Mouse (Mus musculus) embryonic facial prominence, embryonic 12.5 days (tissue): Measurements from ENCODE around the gene Coq7. TPM values are rescaled to one million over a fixed set of nuclear protein-coding genes. Genes with fewer than 3 reads are reported as not detected.

Experiments
- ATAC-seq: fragments of 200-750 bp; cut with Nextera tagmentation; 2 replicates; pipeline ENCODE4 v1.8.0; 2017; ENCODE audit not compliant: insufficient number of reproducible peaks, insufficient read depth, low FRiP score, low TSS enrichment
- H3K27ac ChIP-seq: fragments of 300-500 bp; sonication (generic); 2 replicates; pipeline ENCODE4 v1.5.1; 2016; ENCODE audit warnings: mild to moderate bottlenecking
- H3K27me3 ChIP-seq: fragments of 300-500 bp; sonication (generic); 2 replicates; pipeline ENCODE4 v1.6.1; 2016; ENCODE audit warnings: mild to moderate bottlenecking, moderate library complexity
- H3K36me3 ChIP-seq: fragments of 300-500 bp; sonication (generic); 2 replicates; pipeline ENCODE4 v1.6.1; 2016; ENCODE audit warnings: mild to moderate bottlenecking
- H3K4me1 ChIP-seq: fragments of 300-500 bp; sonication (generic); 2 replicates; pipeline ENCODE4 v1.6.1; 2016
- H3K4me2 ChIP-seq: fragments of 300-500 bp; sonication (generic); replicated peaks from 2 replicates; pipeline ENCODE4 v1.6.1; 2016; ENCODE audit warnings: mild to moderate bottlenecking, moderate library complexity
- H3K4me3 ChIP-seq: fragments of 300-500 bp; sonication (generic); 2 replicates; pipeline ENCODE4 v1.5.1; 2016; ENCODE audit warnings: mild to moderate bottlenecking
- H3K9ac ChIP-seq: fragments of 300-500 bp; sonication (generic); 2 replicates; pipeline ENCODE4 v1.6.1; 2016; ENCODE audit warnings: mild to moderate bottlenecking, moderate library complexity
- H3K9me3 ChIP-seq: fragments of 300-500 bp; sonication (generic); 2 replicates; pipeline ENCODE4 v1.6.1; 2016; ENCODE audit warnings: mild to moderate bottlenecking, moderate library complexity
- WGBS: fragments of 180-500 bp; shearing (Covaris S2); methylation state at CpG from one replicate; pipeline ENCODE4 v1.1.7; 2016; 5-methylcytosine and 5-hydroxymethylcytosine counted together
- polyA plus RNA-seq: library from polyadenylated mRNA; unstranded; fragments of >200 nt; fragmentation: Nextera tagmentation; extraction: Ambion mirVana; gene quantifications from 2 replicates; pipeline ENCODE4 v1.2.1, GENCODE M21; 2016

Gene Coq7
- polyA plus RNA-seq, 1 experiment from 2014 or later: 87.2 TPM

- H3K9me3 ChIP-seq: no peaks in the 10 kb centered on the region
- peak overlapping the region; percentile 68 for H3K9ac ChIP-seq
- peak overlapping the region; percentile 95 for H3K27ac ChIP-seq
- H3K4me3 ChIP-seq: peak overlapping the region; percentile 69
- WGBS: under 1% methylated on average over 36 of the region's 36 CpGs
- H3K4me2 ChIP-seq: peak overlapping the region; percentile 66
- no peaks in the 10 kb centered on the region for H3K27me3 ChIP-seq
- ATAC-seq: peak; percentile 84
- H3K36me3 ChIP-seq: 0 out of 2 replicates have a peak, but pooled peaks cover 3% of the 10 kb centered on the region
- H3K4me1 ChIP-seq: 0 out of 2 replicates have a peak, but pooled peaks cover 3% of the 10 kb centered on the region
These were observed 508 bp downstream of the Coq7 start for GRCm38 (mm10) chr7:118532519-118533177.

GRCm38 (mm10) chr7:118526967-118527366, 6.2 kb downstream of the Coq7 start:
- Histone ChIP-seq H3K4me1 (no peaks in the 10 kb centered on the region), H3K27me3 (no peaks in the 10 kb centered on the region), H3K4me3 (no peak overlapping the region), H3K9ac (no peak overlapping the region), H3K9me3 (no peaks in the 10 kb centered on the region), H3K4me2 (no peak overlapping the region), H3K27ac (no peak overlapping the region), H3K36me3 (peaks cover 24% of the 10 kb centered on the region)
- no peak for ATAC-seq
- WGBS: 83% methylated on average over 4 of the region's 4 CpGs

GRCm38 (mm10) chr7:118522077-118522476, 11.1 kb downstream of the Coq7 start:
- ATAC-seq: no peak
- WGBS: 82% methylated on average over 5 of the region's 5 CpGs
- no peak overlapping the region for H3K4me3 ChIP-seq

GRCm38 (mm10) chr7:118519661-118520060, 13.5 kb downstream of the Coq7 start:
- no peak overlapping the region for H3K9ac ChIP-seq
- H3K9me3 ChIP-seq: no peaks in the 10 kb centered on the region
- H3K27ac ChIP-seq: no peak overlapping the region
- peaks cover 6% of the 10 kb centered on the region for H3K36me3 ChIP-seq
- 84% methylated on average over 8 of the region's 8 CpGs for WGBS
- no peak for ATAC-seq
- no peaks in the 10 kb centered on the region for H3K27me3 ChIP-seq
- H3K4me3 ChIP-seq: no peak overlapping the region
- H3K4me1 ChIP-seq: no peaks in the 10 kb centered on the region
- H3K4me2 ChIP-seq: no peak overlapping the region

More at GRCm38 (mm10) chr7:118522077-118522476, 11.1 kb downstream of the Coq7 start:
- Histone ChIP-seq H3K4me1 (no peaks in the 10 kb centered on the region), H3K27ac (no peak overlapping the region), H3K9ac (no peak overlapping the region), H3K36me3 (peaks cover 20% of the 10 kb centered on the region), H3K4me2 (no peak overlapping the region), H3K27me3 (no peaks in the 10 kb centered on the region), H3K9me3 (no peaks in the 10 kb centered on the region)

GRCm38 (mm10) chr7:118518687-118519086, 14.5 kb downstream of the Coq7 start:
- H3K27ac ChIP-seq: no peak overlapping the region
- ATAC-seq: peak; percentile 57
- WGBS: 3% methylated on average over 18 of the region's 18 CpGs

GRCm38 (mm10) chr7:118517819-118518218, 15.3 kb downstream of the Coq7 start:
- no peak overlapping the region for H3K4me3 ChIP-seq
- H3K27ac ChIP-seq: no peak overlapping the region
- no peaks in the 10 kb centered on the region; the same call in 1 of the 2 replicates for H3K36me3 ChIP-seq
- H3K27me3 ChIP-seq: no peaks in the 10 kb centered on the region
- no peak for ATAC-seq
- 59% methylated on average over 2 of the region's 2 CpGs for WGBS
- H3K9ac ChIP-seq: no peak overlapping the region
- no peaks in the 10 kb centered on the region for H3K4me1 ChIP-seq
- no peak overlapping the region for H3K4me2 ChIP-seq
- H3K9me3 ChIP-seq: no peaks in the 10 kb centered on the region

More at GRCm38 (mm10) chr7:118518687-118519086, 14.5 kb downstream of the Coq7 start:
- Histone ChIP-seq H3K4me3 (no peak overlapping the region), H3K27me3 (no peaks in the 10 kb centered on the region), H3K9me3 (no peaks in the 10 kb centered on the region), H3K36me3 (no peaks in the 10 kb centered on the region; the same call in 1 of the 2 replicates), H3K9ac (no peak overlapping the region), H3K4me1 (no peaks in the 10 kb centered on the region), H3K4me2 (no peak overlapping the region)

GRCm38 (mm10) chr7:118508556-118508955, 24.6 kb downstream of the Coq7 start:
- 74% methylated on average over 7 of the region's 7 CpGs for WGBS
- Histone ChIP-seq H3K27ac (no peak overlapping the region), H3K4me2 (no peak overlapping the region), H3K4me1 (no peaks in the 10 kb centered on the region), H3K4me3 (no peak overlapping the region), H3K9ac (no peak overlapping the region), H3K27me3 (no peaks in the 10 kb centered on the region), H3K36me3 (no peaks in the 10 kb centered on the region), H3K9me3 (no peaks in the 10 kb centered on the region)
- ATAC-seq: no peak

GRCm38 (mm10) chr7:118503844-118504243, 29.3 kb downstream of the Coq7 start:
- H3K9me3 ChIP-seq: no peaks in the 10 kb centered on the region
- ATAC-seq: no peak
- H3K36me3 ChIP-seq: no peaks in the 10 kb centered on the region
- WGBS: 49% methylated on average over 4 of the region's 4 CpGs
- H3K4me2 ChIP-seq: no peak overlapping the region
- H3K4me1 ChIP-seq: peaks cover 2% of the 10 kb centered on the region; the same call in 1 of the 2 replicates
- H3K27me3 ChIP-seq: no peaks in the 10 kb centered on the region
- H3K4me3 ChIP-seq: no peak overlapping the region
- H3K9ac ChIP-seq: no peak overlapping the region
- H3K27ac ChIP-seq: no peak overlapping the region

- H3K4me2 ChIP-seq: no peak overlapping the region
- no peak overlapping the region for H3K27ac ChIP-seq
- peaks cover 2% of the 10 kb centered on the region; the same call in 1 of the 2 replicates for H3K4me1 ChIP-seq
- no peak for ATAC-seq
- H3K9me3 ChIP-seq: no peaks in the 10 kb centered on the region
- H3K9ac ChIP-seq: no peak overlapping the region
- WGBS: 80% methylated on average over 8 of the region's 8 CpGs
- no peak overlapping the region for H3K4me3 ChIP-seq
- H3K36me3 ChIP-seq: no peaks in the 10 kb centered on the region
- H3K27me3 ChIP-seq: no peaks in the 10 kb centered on the region
These were observed 30.8 kb downstream of the Coq7 start for GRCm38 (mm10) chr7:118502333-118502732.

- Histone ChIP-seq H3K36me3 (no peaks in the 10 kb centered on the region), H3K27ac (no peak overlapping the region), H3K4me3 (no peak overlapping the region), H3K9ac (no peak overlapping the region), H3K9me3 (no peaks in the 10 kb centered on the region), H3K4me2 (no peak overlapping the region), H3K27me3 (no peaks in the 10 kb centered on the region), H3K4me1 (peaks cover 2% of the 10 kb centered on the region; the same call in 1 of the 2 replicates)
- no peak for ATAC-seq
- 51% methylated on average over 7 of the region's 7 CpGs for WGBS
These were observed 33.2 kb downstream of the Coq7 start for GRCm38 (mm10) chr7:118499784-118500435.

GRCm38 (mm10) chr7:118498984-118499783, 34.0 kb downstream of the Coq7 start:
- Histone ChIP-seq H3K27ac (no peak overlapping the region), H3K4me2 (no peak overlapping the region), H3K9ac (no peak overlapping the region), H3K4me3 (no peak overlapping the region), H3K27me3 (no peaks in the 10 kb centered on the region), H3K36me3 (no peaks in the 10 kb centered on the region), H3K4me1 (peaks cover 2% of the 10 kb centered on the region; the same call in 1 of the 2 replicates), H3K9me3 (no peaks in the 10 kb centered on the region)
- ATAC-seq: no peak
- 84% methylated on average over 12 of the region's 12 CpGs for WGBS
